Mouse (Mus musculus): ENCODE measurements at regions not wholly inside any gene's neighbourhood (a gene's known extent, or its start where the extent isn't known, plus 50 kb on each side); places are given as distances from the start of the nearest gene placed in this dataset.

DNA sequence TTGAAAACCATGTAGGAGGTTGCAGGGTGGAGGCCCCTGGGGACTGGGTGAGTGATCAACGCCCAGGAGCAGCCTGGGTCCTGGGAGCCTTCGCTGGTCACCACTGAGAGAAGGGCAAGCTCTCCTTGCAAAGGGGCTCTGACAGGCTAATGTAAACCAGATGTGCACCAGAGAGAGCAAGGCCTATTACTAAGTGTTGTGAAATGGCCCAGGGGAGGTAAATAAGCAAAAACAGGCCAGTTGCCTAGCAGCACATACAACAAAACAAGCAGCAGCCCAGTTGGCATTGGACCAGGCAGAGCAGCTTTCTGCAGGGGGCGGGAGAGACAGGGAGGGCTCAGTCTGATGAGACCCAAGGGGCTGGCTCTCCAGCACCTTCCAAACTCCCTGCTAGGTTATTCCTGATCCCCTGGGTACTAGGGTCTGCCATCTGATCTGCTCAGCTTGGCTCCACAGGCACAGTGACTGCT lies 239.5 kb upstream of the Fggy start:
- H3K27me3 ChIP-seq (replicated peaks), result no peaks in the 10 kb centered on the region
- H3K4me3 ChIP-seq, result no peak overlapping the region
- H3K27ac ChIP-seq (ENCODE audit: poor library complexity, severe bottlenecking), result peak overlapping the region; percentile 73
- ATAC-seq (ENCODE audit: insufficient number of reproducible peaks, low FRiP score), result peak; percentile 86
- H3K9ac ChIP-seq, result no peak overlapping the region
- no peaks in the 10 kb centered on the region for H3K9me3 ChIP-seq (replicated peaks)
- no peaks in the 10 kb centered on the region for H3K36me3 ChIP-seq
- H3K4me2 ChIP-seq, result peak overlapping the region; percentile 38
- H3K4me1 ChIP-seq (replicated peaks), result peaks cover 27% of the 10 kb centered on the region
- WGBS, result 13% methylated on average over 3 of the region's 3 CpGs

DNA sequence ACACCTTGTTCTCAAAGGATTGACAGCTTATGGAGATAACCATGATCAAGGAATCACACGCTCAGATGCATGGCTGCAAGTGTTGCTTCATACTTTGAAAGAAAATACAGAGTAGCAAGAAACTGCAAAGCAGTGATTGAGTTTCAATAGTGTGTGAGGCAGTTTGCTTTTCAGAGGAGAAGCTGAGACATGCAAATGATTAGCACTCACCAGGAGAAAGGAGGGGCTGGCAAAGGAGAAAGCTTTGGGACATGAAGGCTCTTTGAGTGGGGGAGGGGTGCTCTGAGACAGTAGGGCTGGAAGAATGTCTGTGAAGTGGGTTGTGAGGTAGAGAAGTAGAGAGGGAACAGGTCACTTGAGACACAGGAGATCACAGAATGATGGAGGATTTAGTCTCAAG lies 238.7 kb upstream of the Fggy start:
- H3K9me3 ChIP-seq (replicated peaks), result no peaks in the 10 kb centered on the region
- H3K4me2 ChIP-seq, result peak overlapping the region; percentile 38; the same call in 1 of the 2 replicates
- H3K36me3 ChIP-seq, result no peaks in the 10 kb centered on the region
- no peak overlapping the region for H3K9ac ChIP-seq
- H3K4me3 ChIP-seq, result no peak overlapping the region
- ATAC-seq (ENCODE audit: insufficient number of reproducible peaks, low FRiP score), result no peak
- H3K4me1 ChIP-seq (replicated peaks), result peaks cover 27% of the 10 kb centered on the region
- 13% methylated on average over 1 of the region's 1 CpGs for WGBS
- no peaks in the 10 kb centered on the region for H3K27me3 ChIP-seq (replicated peaks)
- peak overlapping the region; percentile 73 for H3K27ac ChIP-seq (ENCODE audit: poor library complexity, severe bottlenecking)

DNA sequence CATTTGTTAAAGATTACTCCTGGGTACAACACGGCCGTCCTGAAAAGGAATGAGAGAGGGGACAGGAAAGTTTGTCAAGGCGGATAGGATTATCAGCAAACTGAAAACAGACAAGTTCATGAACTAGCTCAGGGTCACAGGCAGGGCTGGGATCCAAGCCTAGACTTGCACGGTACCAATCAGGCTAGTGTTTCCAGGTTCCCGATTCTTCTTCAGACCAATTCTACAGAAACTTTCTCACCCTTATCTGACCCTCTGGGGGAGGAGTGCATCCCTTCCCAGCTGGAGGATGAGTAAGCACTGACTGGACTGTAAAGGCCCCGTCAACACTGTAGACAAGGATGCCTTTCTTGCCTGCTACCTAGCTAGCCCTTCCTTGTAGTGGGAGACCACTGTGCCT lies 238.3 kb upstream of the Fggy start:
- Histone ChIP-seq H3K9me3 (replicated peaks) (no peaks in the 10 kb centered on the region), H3K27me3 (replicated peaks) (no peaks in the 10 kb centered on the region), H3K9ac (no peak overlapping the region), H3K4me2 (0 out of 2 replicates have a peak overlapping the region, but pooled peaks have one; percentile 14), H3K36me3 (no peaks in the 10 kb centered on the region), H3K4me1 (replicated peaks) (peaks cover 27% of the 10 kb centered on the region), H3K27ac (ENCODE audit: poor library complexity, severe bottlenecking) (no peak overlapping the region; the same call in 1 of the 2 replicates), H3K4me3 (no peak overlapping the region)
- 13% methylated on average over 6 of the region's 6 CpGs for WGBS
- ATAC-seq (ENCODE audit: insufficient number of reproducible peaks, low FRiP score), result 0 out of 2 replicates have a peak, but pooled peaks have one; percentile 36

DNA sequence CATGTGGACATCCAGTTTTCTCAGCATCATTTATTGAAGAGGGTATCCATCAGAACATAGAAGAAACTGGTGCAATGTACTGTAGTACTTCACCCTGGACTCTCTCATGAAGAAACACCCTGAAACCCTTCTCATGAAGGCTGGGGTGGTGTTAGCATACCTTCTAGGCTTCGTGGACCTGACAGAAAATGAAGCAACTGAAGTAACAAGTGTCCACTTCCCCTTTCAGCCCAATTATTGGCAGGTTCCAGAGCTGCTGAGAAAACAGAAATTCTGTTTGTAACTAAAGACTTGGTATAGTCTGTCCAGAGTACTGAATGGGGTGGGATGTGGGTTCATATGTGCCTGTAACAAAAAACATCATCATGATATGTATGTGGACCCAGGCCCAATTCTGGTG lies 231.4 kb upstream of the Fggy start:
- WGBS, result 59% methylated on average over 1 of the region's 1 CpGs
- Histone ChIP-seq H3K9ac (no peak overlapping the region), H3K4me2 (no peak overlapping the region), H3K4me1 (replicated peaks) (no peaks in the 10 kb centered on the region), H3K4me3 (no peak overlapping the region), H3K9me3 (replicated peaks) (no peaks in the 10 kb centered on the region), H3K27me3 (replicated peaks) (no peaks in the 10 kb centered on the region), H3K36me3 (no peaks in the 10 kb centered on the region), H3K27ac (ENCODE audit: poor library complexity, severe bottlenecking) (no peak overlapping the region)
- ATAC-seq (ENCODE audit: insufficient number of reproducible peaks, low FRiP score), result no peak

DNA sequence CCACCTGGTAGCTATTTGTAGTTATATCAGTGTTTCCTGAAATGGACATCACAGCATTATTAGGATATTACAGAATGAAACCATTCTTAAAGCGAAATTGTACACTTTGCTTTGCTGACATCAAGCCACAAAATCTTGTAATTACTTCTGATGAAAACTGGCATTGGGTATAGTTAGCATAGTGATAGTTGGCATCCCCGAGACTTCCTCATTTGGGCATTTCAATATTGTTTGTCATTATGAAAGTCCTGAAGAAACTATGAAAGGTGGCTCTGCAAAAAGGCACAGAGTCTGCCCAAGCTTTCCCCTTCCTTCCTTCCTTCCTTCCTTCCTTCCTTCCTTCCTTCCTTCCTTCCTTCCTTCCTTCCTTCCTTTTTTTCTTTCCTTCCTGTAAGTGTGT lies 217.5 kb upstream of the Fggy start:
- WGBS, result 74% methylated on average over 2 of the region's 2 CpGs
- H3K4me2 ChIP-seq, result no peak overlapping the region
- no peak overlapping the region for H3K4me3 ChIP-seq

DNA sequence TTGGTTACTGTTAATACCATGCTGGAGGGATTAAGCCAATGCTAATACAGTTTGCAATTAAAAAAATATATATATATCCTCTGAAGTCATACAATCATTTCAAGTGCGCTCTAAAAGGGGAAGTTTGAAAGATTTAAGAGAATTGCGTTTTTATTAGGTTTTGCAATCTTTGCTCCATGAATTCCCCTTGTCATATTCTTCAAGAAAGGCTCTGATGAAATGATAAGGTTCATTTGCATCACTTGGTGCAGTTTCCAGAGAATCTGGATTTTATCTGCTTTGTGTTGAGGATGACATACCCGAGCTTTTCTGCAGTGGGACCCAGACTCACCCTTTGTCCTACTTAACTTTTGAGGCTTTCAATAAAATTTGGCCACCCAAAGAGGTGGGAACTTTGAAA lies 216.4 kb upstream of the Fggy start:
- H3K4me1 ChIP-seq (replicated peaks), result no peaks in the 10 kb centered on the region
- no peaks in the 10 kb centered on the region for H3K27me3 ChIP-seq (replicated peaks)
- no peaks in the 10 kb centered on the region for H3K9me3 ChIP-seq (replicated peaks)
- H3K4me3 ChIP-seq, result no peak overlapping the region
- no peak for ATAC-seq (ENCODE audit: insufficient number of reproducible peaks, low FRiP score)
- H3K9ac ChIP-seq, result no peak overlapping the region
- H3K4me2 ChIP-seq, result no peak overlapping the region
- H3K27ac ChIP-seq (ENCODE audit: poor library complexity, severe bottlenecking), result no peak overlapping the region
- WGBS, result 67% methylated on average over 3 of the region's 3 CpGs
- H3K36me3 ChIP-seq, result no peaks in the 10 kb centered on the region

More for the DNA sequence above, 217.5 kb upstream of the Fggy start:
- Histone ChIP-seq H3K9ac (no peak overlapping the region), H3K4me1 (replicated peaks) (no peaks in the 10 kb centered on the region), H3K27me3 (replicated peaks) (no peaks in the 10 kb centered on the region), H3K36me3 (no peaks in the 10 kb centered on the region), H3K9me3 (replicated peaks) (no peaks in the 10 kb centered on the region), H3K27ac (ENCODE audit: poor library complexity, severe bottlenecking) (no peak overlapping the region)
- no peak for ATAC-seq (ENCODE audit: insufficient number of reproducible peaks, low FRiP score)

DNA sequence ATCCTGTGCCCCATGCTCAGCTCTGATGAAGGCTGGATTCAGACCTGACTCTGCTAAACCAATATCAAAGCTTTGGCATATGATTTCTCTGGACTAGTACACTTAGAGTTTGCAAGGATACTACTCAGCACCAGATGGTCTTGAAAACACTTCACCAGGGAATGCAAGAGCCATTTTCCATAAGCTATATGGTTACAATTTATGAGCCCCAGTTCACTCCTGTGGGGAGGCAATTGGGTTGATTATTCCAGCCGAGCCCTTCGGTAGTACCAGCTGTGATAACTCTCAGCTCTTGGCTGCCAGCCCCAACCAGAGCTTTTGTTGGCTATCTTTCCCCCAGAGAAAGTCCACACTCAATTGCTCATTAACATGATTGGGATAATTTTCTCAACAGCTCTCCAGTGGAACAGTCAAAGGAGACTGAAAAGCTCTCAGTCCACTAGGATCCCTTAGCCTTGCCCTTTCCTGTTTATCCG lies 210.5 kb upstream of the Fggy start:
- Histone ChIP-seq H3K36me3 (no peaks in the 10 kb centered on the region), H3K27me3 (replicated peaks) (no peaks in the 10 kb centered on the region), H3K4me2 (no peak overlapping the region), H3K4me1 (replicated peaks) (no peaks in the 10 kb centered on the region), H3K27ac (ENCODE audit: poor library complexity, severe bottlenecking) (no peak overlapping the region), H3K9me3 (replicated peaks) (no peaks in the 10 kb centered on the region), H3K9ac (no peak overlapping the region), H3K4me3 (no peak overlapping the region)
- 57% methylated on average over 3 of the region's 3 CpGs for WGBS
- ATAC-seq (ENCODE audit: insufficient number of reproducible peaks, low FRiP score), result no peak

DNA sequence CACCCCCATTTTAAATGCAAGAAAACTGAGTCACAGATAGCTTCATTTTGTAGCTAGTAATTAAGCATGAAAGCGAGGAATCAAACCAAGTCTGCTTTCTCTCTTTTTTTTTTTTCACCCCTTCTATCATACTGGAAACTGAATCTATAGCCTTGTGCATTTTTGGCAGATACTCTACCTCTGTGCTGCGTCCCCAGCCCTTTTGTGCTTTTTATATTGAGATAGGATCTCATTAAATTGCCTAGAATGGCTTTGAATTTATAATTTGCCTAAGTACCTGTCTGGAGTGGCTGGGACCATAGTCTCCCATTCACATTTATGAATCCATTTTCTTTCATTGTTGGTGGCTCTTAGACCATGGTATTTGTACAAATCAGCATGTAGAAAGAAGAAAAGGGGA lies 209.9 kb upstream of the Fggy start:
- no peak for ATAC-seq (ENCODE audit: insufficient number of reproducible peaks, low FRiP score)
- H3K27ac ChIP-seq (ENCODE audit: poor library complexity, severe bottlenecking), result no peak overlapping the region
- H3K36me3 ChIP-seq, result no peaks in the 10 kb centered on the region
- no peaks in the 10 kb centered on the region for H3K9me3 ChIP-seq (replicated peaks)
- no peak overlapping the region for H3K9ac ChIP-seq
- H3K4me1 ChIP-seq (replicated peaks), result no peaks in the 10 kb centered on the region
- H3K27me3 ChIP-seq (replicated peaks), result no peaks in the 10 kb centered on the region
- no peak overlapping the region for H3K4me2 ChIP-seq
- 87% methylated on average over 2 of the region's 2 CpGs for WGBS
- no peak overlapping the region for H3K4me3 ChIP-seq

DNA sequence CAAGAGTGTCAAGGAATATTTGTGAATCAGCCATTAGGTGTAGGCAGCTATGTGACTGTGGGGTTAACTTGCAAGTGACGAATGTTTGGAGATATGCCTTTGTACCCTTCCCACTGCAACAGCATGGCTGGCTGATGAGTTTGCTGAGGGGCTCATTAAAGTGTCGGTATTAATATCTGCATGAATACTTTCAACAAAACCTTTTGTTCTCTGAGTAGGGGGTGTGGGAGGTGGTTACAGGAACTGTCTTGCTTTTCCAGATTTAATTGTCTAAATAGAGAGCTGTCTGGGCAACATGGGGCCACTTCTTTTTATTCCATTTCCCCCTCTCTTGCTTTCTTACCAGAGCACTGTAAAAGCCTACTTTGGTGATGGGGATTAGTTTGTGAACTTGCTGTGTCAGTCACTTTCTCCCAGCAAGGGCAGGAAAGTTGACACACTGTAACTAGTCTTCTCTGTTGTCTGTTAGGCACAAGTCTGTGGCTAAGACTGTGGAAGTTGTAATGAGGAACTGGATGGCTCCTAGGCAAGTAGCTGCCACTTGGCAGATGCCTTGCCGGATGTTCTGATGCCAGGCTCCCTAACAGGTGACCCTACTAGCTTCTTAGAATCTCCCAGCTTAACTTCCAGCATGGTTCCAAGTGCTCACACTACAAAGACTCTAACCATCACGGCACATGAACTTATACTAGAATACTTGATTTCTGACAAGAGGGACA lies 208.7 kb upstream of the Fggy start:
- Histone ChIP-seq H3K4me1 (replicated peaks) (no peaks in the 10 kb centered on the region), H3K4me3 (no peak overlapping the region), H3K4me2 (no peak overlapping the region), H3K36me3 (no peaks in the 10 kb centered on the region), H3K27me3 (replicated peaks) (no peaks in the 10 kb centered on the region), H3K27ac (ENCODE audit: poor library complexity, severe bottlenecking) (no peak overlapping the region), H3K9ac (no peak overlapping the region), H3K9me3 (replicated peaks) (no peaks in the 10 kb centered on the region)
- no peak for ATAC-seq (ENCODE audit: insufficient number of reproducible peaks, low FRiP score)
- 78% methylated on average over 4 of the region's 4 CpGs for WGBS

DNA sequence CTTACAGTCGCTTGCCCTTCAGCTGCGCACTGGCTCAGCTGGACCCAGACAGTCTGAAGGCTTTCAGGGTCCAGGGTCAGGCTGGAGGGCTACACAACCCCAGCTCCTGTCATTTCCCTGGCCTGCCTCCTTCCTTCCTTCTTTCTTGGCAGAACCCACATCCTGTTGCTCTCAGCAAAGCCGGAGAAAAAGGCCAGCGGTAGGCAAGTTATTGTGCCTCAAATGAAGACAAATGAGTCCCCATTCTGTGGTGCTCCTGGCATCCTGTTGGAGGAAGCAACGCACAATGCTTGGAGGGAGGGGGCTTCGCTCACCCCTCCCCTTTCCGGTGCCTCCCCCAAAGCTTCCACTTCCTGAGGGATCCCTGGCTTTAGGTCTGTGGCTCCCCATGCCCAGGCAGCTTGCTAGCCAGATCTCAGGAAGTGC lies 203.4 kb upstream of the Fggy start:
- H3K4me1 ChIP-seq (replicated peaks), result 0 out of 2 replicates have a peak, but pooled peaks cover 4% of the 10 kb centered on the region
- H3K36me3 ChIP-seq, result no peaks in the 10 kb centered on the region
- H3K4me3 ChIP-seq, result no peak overlapping the region
- H3K27ac ChIP-seq (ENCODE audit: poor library complexity, severe bottlenecking), result peak overlapping the region; percentile 41
- peak; percentile 73 for ATAC-seq (ENCODE audit: insufficient number of reproducible peaks, low FRiP score)
- no peaks in the 10 kb centered on the region for H3K27me3 ChIP-seq (replicated peaks)
- WGBS, result 51% methylated on average over 7 of the region's 7 CpGs
- no peaks in the 10 kb centered on the region for H3K9me3 ChIP-seq (replicated peaks)
- no peak overlapping the region for H3K9ac ChIP-seq
- H3K4me2 ChIP-seq, result no peak overlapping the region

DNA sequence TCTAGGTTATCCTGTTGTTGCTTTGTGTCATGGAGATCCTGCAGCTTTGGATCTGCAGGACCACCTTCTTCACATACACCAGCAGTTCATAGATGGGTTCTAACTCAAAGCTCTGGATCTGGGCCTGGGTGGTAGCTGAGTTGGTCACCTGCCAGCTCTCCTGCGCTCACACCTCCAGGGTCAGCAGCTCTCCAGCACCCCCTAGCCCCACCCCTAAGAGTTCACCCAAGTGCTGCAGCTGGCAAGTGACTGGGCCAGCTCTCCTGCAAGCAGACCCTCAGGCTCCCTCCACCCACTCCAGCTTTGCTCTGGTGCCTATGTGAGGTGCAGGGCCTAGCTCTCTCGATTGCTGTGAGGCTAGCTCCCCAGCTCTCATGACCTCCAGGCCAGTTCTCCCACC lies 198.6 kb upstream of the Fggy start:
- H3K27me3 ChIP-seq (replicated peaks), result no peaks in the 10 kb centered on the region
- H3K4me2 ChIP-seq, result no peak overlapping the region
- H3K27ac ChIP-seq (ENCODE audit: poor library complexity, severe bottlenecking), result no peak overlapping the region
- no peak overlapping the region for H3K4me3 ChIP-seq
- WGBS, result 55% methylated on average over 2 of the region's 2 CpGs
- no peak for ATAC-seq (ENCODE audit: insufficient number of reproducible peaks, low FRiP score)
- no peak overlapping the region for H3K9ac ChIP-seq
- H3K9me3 ChIP-seq (replicated peaks), result no peaks in the 10 kb centered on the region
- no peaks in the 10 kb centered on the region for H3K36me3 ChIP-seq
- H3K4me1 ChIP-seq (replicated peaks), result 0 out of 2 replicates have a peak, but pooled peaks cover 4% of the 10 kb centered on the region

All from heart, embryonic 12.5 days (tissue).